Mouse (Mus musculus) liver, embryonic 14.5 days (tissue): Measurements from ENCODE around the gene Sytl3. TPM values are rescaled to one million over a fixed set of nuclear protein-coding genes. Genes with fewer than 3 reads are reported as not detected.
"Not testable (repeated sequence)": the region's sequence is repeated elsewhere in the genome, so short reads cannot be mapped to it uniquely, and the experiment has no call there.

Experiments used
- ATAC-seq: fragments of 200-750 bp; cut with Nextera tagmentation; 2 replicates; pipeline ENCODE4 v1.8.0; 2017; ENCODE audit warnings: moderate number of reproducible peaks, mild to moderate bottlenecking, moderate library complexity; ENCODE audit not compliant: insufficient read depth
- DNase-seq, 3 experiments: peaks; one replicate each; pipeline ENCODE4 v3.0.0-alpha.2; 2012 to 2013; ENCODE audit warnings: low read depth in 3 of 3, low spot score in 3 of 3
- H3K27ac ChIP-seq: fragments of 300-500 bp; sonication (generic); 2 replicates; pipeline ENCODE4 v1.5.1; 2014; ENCODE audit warnings: moderate library complexity, mild to moderate bottlenecking, control low read depth, inconsistent platforms
- H3K27me3 ChIP-seq: fragments of 300-500 bp; sonication (generic); 2 replicates; pipeline ENCODE4 v1.6.1; 2014; ENCODE audit warnings: mild to moderate bottlenecking, low read length, moderate library complexity; ENCODE audit not compliant: control insufficient read depth, insufficient read depth
- H3K36me3 ChIP-seq: fragments of 300-500 bp; sonication (generic); replicated peaks from 2 replicates; pipeline ENCODE4 v1.6.1; 2014; ENCODE audit warnings: low read depth; ENCODE audit not compliant: control insufficient read depth, insufficient read depth
- H3K4me1 ChIP-seq, 2 experiments: fragments of 200-500 bp in 1 of 2; fragments of 300-500 bp in 1 of 2; sonication (generic) in 1 of 2; replicated peaks; 2 replicates each; pipeline ENCODE4 v1.6.1; 2012 to 2014; ENCODE audit warnings: antibody characterized with exemption in 1 of 2, inconsistent platforms in 1 of 2, low read length in 1 of 2; ENCODE audit not compliant: control insufficient read depth in 2 of 2, insufficient read depth in 2 of 2
- H3K4me2 ChIP-seq: fragments of 300-500 bp; sonication (generic); 2 replicates; pipeline ENCODE4 v1.6.1; 2014; ENCODE audit warnings: low read depth, mild to moderate bottlenecking, control low read depth, moderate library complexity
- H3K4me3 ChIP-seq, 2 experiments: fragments of 200-500 bp in 1 of 2; fragments of 300-500 bp in 1 of 2; sonication (generic) in 1 of 2; 2 replicates each; pipeline ENCODE4 v1.5.1; 2012 to 2014; ENCODE audit warnings: low read depth in 2 of 2, low read length in 2 of 2, mild to moderate bottlenecking in 2 of 2, control low read depth in 1 of 2, inconsistent platforms in 1 of 2, moderate library complexity in 1 of 2; ENCODE audit not compliant: insufficient read depth in 1 of 2
- H3K9ac ChIP-seq: fragments of 300-500 bp; sonication (generic); replicated peaks from 2 replicates; pipeline ENCODE4 v1.6.1; 2014; ENCODE audit warnings: mild to moderate bottlenecking, control low read depth, moderate library complexity
- H3K9me3 ChIP-seq: fragments of 300-500 bp; sonication (generic); 2 replicates; pipeline ENCODE4 v1.6.1; 2016; ENCODE audit warnings: low read length, mixed read lengths; ENCODE audit not compliant: control insufficient read depth
- WGBS: fragments of 180-500 bp; shearing (Covaris S2); extraction: QIAGEN DNeasy Blood & Tissue Kit; methylation state at CpG from one replicate; pipeline ENCODE4 v1.1.7; 2014; ENCODE audit not compliant: insufficient replicate concordance; 5-methylcytosine and 5-hydroxymethylcytosine counted together
- polyA plus RNA-seq, 2 experiments: library from polyadenylated mRNA; depleted of rRNA in 1 of 2; stranded (reverse) in 1 of 2; unstranded in 1 of 2; fragments of >200 nt; fragmentation: Nextera tagmentation in 1 of 2; extraction: Ambion mirVana in 1 of 2; gene quantifications; 2 replicates each; pipeline versions ENCODE4 v1.2.1 to v1.2.3; 2012 to 2014

Gene Sytl3
- polyA plus RNA-seq, 2 experiments, result 0.06 TPM; not detected in 1

DNA sequence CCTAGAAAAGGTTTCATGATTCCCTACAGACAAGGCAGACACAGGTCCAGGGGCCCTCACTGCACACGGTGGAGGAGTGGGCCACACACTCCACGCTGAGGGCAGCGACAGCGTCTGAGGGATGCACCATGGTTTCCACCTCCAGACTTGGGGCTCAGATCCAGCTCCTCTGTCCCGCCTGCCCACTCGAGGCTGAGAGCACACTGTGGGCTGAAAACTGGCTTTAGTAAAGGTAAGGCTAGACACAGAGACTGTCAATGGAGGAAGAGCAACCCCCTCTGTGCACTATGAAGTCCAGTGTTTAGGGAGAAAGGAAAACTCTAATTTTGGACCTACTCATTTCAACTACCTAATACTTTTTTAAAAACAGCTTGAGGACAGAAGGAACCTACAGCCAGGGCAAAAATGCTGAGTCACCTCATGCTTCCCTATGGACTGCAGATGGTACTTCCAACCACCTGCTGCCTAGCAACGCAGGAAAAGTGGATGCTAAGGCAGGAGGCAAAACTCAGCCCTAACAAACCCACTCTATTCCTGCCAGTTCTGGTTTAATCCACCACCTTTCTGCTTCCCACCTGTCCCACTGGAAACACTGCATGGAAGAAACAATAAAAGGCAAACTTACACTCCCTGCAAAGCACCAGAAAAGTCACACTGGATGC, 7.9 kb upstream of the Sytl3 start:
- DNase-seq, H3K27ac ChIP-seq, H3K27me3 ChIP-seq, H3K9ac ChIP-seq, H3K4me1 ChIP-seq, H3K4me3 ChIP-seq, H3K4me2 ChIP-seq, H3K36me3 ChIP-seq, H3K9me3 ChIP-seq, ATAC-seq: not testable (repeated sequence)
- 88% methylated on average over 5 of the region's 7 CpGs for WGBS

DNA sequence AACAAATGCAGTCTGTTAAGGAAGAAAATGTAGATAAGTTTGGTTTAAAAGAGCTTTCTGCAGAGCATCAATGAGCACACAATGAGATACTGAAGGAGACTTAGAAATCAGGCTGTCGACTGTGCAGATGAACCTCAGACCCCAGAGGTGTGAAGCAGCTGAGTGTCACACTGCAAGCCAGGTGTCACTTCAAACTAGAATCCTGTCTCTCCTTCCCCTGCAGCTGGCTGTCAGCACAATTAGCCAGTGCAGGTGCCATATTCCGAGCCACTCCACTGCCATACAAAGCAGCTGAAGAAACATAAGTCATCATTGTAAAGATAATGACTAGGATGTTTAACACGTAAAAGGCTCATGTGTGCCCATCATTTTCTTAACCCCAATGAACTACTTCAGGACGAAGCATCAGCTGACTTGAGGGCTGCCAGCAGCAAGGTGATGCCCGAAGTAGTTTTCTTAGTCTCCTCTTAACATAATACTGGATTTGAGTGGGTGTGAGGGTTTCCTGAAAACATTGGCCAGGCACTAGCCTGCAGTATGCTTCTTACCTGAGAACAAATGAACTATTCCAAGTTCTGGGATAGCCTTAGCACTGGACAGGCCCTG, 5.4 kb upstream of the Sytl3 start:
- 69% methylated on average over 4 of the region's 5 CpGs for WGBS
- DNase-seq, H3K36me3 ChIP-seq, H3K4me3 ChIP-seq, H3K9ac ChIP-seq, ATAC-seq, H3K27me3 ChIP-seq, H3K4me1 ChIP-seq, H3K9me3 ChIP-seq, H3K27ac ChIP-seq, H3K4me2 ChIP-seq: not testable (repeated sequence)

DNA sequence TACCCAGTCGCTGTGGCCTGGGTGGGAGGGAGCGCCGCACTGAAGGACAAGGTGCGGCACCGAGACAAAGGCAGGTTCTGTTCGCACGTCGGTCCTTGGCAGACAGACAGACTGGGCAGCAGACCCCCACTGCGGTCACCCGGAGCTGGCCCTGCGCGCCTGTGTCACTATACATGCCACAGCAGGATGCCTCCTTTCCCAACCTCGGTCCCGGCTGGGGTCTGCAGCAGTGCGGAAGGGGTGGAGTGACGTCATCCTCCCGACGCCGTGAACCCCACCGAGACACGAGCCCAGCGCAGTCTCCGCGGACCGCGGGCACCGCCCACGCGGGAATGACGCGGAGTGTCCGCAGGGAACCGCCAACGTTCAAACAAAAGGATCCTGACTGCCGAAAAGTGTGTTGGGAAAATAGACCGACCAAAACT, 3.8 kb upstream of the Sytl3 start:
- WGBS, result under 1% methylated on average over 32 of the region's 36 CpGs
- H3K27ac ChIP-seq, result not testable (repeated sequence)
- peak; percentile 35 to 55 (median 41) for DNase-seq

DNA sequence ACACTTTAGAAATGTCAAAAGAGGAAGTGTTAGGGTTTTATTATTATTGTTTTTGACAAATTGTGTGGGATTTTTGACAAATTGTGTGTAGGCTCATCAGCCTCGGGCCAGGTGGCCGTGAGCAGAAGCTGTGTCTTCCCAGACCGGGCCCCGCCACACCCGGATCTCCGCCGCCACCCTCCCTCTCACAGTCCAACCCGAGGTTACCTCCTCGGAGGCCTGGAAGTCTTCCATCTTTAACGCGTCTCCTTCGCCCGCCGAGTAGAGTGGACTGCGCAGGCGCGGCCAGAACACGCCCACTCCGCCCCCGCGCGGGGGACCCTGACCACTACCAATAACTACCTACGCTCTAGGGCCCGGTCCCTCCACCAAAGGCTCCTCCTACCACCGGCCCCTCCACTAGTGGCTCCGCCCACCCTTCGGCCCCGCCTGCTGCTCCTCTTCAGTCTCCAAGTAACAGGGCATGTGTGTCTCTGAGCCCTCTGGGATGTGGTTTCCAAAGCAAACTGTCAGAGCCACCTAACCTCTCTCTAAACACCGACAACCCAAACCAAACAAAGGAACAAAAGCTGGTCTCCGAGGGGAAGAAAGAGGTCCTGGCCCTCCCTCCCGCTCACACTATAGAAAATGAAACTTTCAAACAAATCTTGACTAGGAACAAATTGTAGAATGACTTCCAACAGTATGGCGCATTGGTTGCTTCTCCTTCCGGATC, 3.2 kb upstream of the Sytl3 start, which contains the start of gene Dynlt1f:
TSS of gene Dynlt1f (minus strand) at position 334 of the 715 bp plus-strand sequence.
- Histone ChIP-seq H3K4me3 (peak within 1 kb of the TSS; percentile 55 to 66), H3K4me2 (peak within 1 kb of the TSS; percentile 73), H3K9ac (peak within 1 kb of the TSS; percentile 69)
- WGBS, result 3% methylated on average over 22 of the region's 33 CpGs
- ATAC-seq, result peak; percentile 93
- DNase-seq, H3K27ac ChIP-seq, H3K9me3 ChIP-seq, H3K36me3 ChIP-seq, H3K4me1 ChIP-seq, H3K27me3 ChIP-seq: not testable (repeated sequence)

More for the DNA sequence above, 3.8 kb upstream of the Sytl3 start:
- ATAC-seq, result peak; percentile 72
- not testable (repeated sequence) for H3K4me1 ChIP-seq, H3K27me3 ChIP-seq, H3K36me3 ChIP-seq, H3K9me3 ChIP-seq
- Histone ChIP-seq H3K4me2 (peak overlapping the region; percentile 73), H3K9ac (peak overlapping the region; percentile 69), H3K4me3 (peak overlapping the region; percentile 55 to 66)

DNA sequence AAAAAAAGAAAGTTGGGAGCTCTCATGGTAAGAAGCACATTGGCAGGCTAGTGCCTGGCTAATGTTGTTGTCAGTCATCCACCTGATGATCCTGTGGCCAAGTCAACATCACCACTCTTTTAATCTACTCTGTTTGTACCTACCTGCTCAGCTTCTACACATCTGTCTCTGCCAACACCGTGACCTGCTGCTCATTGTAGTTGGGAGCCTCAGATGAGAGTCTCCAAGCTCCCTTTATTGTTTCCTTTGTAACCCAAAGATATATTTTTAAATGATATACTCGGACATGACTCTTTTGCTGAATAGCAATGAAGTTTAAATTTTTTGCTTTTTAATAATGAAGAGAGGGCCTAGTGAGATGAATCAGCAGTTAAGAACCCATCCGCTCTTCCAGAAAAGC, 2.4 kb upstream of the Sytl3 start:
- H3K36me3 ChIP-seq, ATAC-seq, H3K4me1 ChIP-seq, H3K27me3 ChIP-seq, H3K9ac ChIP-seq, H3K4me3 ChIP-seq, H3K27ac ChIP-seq, H3K4me2 ChIP-seq, H3K9me3 ChIP-seq, DNase-seq: not testable (repeated sequence)
- 70% methylated on average over 1 of the region's 3 CpGs for WGBS

DNA sequence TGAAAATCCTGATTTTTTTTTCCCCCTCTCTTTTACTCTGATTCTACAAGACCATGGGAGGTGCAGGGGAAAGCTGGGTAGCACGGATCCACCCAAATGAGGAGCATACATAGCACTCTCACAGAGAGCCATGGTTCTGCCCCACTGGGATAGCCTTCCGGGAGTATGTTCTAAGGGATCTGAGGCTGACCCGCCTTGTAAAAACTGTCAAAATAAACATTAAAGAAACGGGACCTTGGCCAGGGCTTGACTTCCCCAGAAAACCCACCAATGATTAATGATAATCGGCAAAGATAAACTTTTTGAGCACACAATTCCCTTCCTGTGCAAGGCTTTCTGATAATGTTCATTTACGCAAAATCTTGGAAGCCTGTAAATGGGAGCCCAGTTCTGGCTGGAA, 1.7 kb downstream of the Sytl3 start:
- H3K9me3 ChIP-seq, H3K27me3 ChIP-seq, H3K9ac ChIP-seq, H3K4me2 ChIP-seq, ATAC-seq, H3K4me1 ChIP-seq, H3K4me3 ChIP-seq, H3K27ac ChIP-seq, H3K36me3 ChIP-seq, DNase-seq: not testable (repeated sequence)
- 47% methylated on average over 6 of the region's 6 CpGs for WGBS

DNA sequence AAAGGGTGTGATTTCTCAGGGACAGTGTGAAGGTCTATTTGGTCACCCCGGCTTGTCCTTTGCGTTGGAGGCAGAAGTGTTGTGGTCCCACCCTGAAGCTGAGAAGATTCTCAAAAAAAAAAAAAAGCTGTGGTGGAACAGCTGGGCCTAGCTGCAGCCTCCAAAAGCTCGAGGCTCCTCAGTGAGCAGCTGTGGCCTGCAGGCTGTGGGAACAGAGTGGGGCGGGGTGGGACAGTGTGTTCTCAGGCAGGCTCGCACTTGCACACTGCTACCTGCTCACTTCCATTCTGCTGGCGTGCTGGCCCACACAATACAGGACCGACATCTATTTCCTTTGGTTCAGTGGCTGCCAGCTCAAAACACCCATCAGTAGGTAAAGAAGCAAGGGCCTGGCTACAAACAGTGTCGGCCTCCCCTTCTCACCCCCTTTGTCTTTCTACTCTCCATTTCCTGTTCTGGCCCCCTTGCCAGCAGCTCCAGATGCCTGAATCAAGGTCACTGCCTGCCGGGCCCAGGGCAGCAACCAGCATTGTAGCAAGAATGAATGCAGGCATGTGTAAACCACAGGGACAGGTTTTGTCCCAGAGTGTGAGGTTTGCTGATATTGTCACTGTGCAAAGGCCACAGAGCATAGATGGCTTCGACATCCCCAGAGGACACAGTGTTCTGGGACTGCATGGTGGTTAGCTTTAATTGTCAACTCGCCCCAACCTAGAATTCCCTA, 2.4 kb downstream of the Sytl3 start:
- DNase-seq, H3K9ac ChIP-seq, H3K9me3 ChIP-seq, H3K4me3 ChIP-seq, H3K27ac ChIP-seq, ATAC-seq, H3K4me2 ChIP-seq, H3K36me3 ChIP-seq, H3K27me3 ChIP-seq, H3K4me1 ChIP-seq: not testable (repeated sequence)
- WGBS, result 28% methylated on average over 7 of the region's 11 CpGs
